Mouse (Mus musculus) myocyte (in vitro differentiated cells): Measurements from ENCODE around the gene Krt71.

Experiments
- CEBPB ChIP-seq: IDR thresholded peaks from 2 replicates; pipeline ENCODE4 v1.6.1; 2011; ENCODE audit warnings: mild to moderate bottlenecking, moderate library complexity; ENCODE audit not compliant: poor library complexity, insufficient read depth, severe bottlenecking
- E2F4 ChIP-seq: IDR thresholded peaks from one replicate; pipeline ENCODE4 v1.6.1; 2011; ENCODE audit warnings: mild to moderate bottlenecking, control low read depth, moderate library complexity; ENCODE audit not compliant: insufficient read depth
- MAX ChIP-seq: IDR thresholded peaks from one replicate; pipeline ENCODE4 v1.6.1; 2011; ENCODE audit warnings: low read depth, mild to moderate bottlenecking, control low read depth
- MYOD1 ChIP-seq, 3 experiments: IDR thresholded peaks; one replicate each; pipeline ENCODE4 v1.6.1; 2011; ENCODE audit warnings: control low read depth in 2 of 3, low read depth in 2 of 3, mild to moderate bottlenecking in 2 of 3, moderate library complexity in 1 of 3; ENCODE audit not compliant: insufficient read length in 2 of 3, control insufficient read depth in 1 of 3
- MYOG ChIP-seq, 3 experiments: IDR thresholded peaks; one replicate each; pipeline ENCODE4 v1.6.1; 2011; ENCODE audit warnings: control low read depth in 2 of 3, low read depth in 2 of 3, mild to moderate bottlenecking in 2 of 3; ENCODE audit not compliant: insufficient read length in 2 of 3, control insufficient read depth in 1 of 3, insufficient read depth in 1 of 3
- POLR2A ChIP-seq: IDR thresholded peaks from one replicate; pipeline ENCODE4 v1.6.1; 2011; ENCODE audit warnings: low read depth, mild to moderate bottlenecking, control low read depth, moderate library complexity; ENCODE audit not compliant: insufficient read length
- POLR2AphosphoS2 ChIP-seq: IDR thresholded peaks from one replicate; pipeline ENCODE4 v1.6.1; 2011; ENCODE audit warnings: low read depth, control low read depth; ENCODE audit not compliant: insufficient read length
- REST ChIP-seq: IDR thresholded peaks from one replicate; pipeline ENCODE4 v1.6.1; 2011; ENCODE audit warnings: mild to moderate bottlenecking, control low read depth, moderate library complexity; ENCODE audit not compliant: insufficient read depth, insufficient read length
- SRF ChIP-seq: IDR thresholded peaks from one replicate; pipeline ENCODE4 v1.6.1; 2011; ENCODE audit warnings: low read depth; ENCODE audit not compliant: control insufficient read depth, insufficient read length
- TCF12 ChIP-seq: IDR thresholded peaks from one replicate; pipeline ENCODE4 v1.6.1; 2011; ENCODE audit warnings: mild to moderate bottlenecking, control low read depth; ENCODE audit not compliant: poor library complexity, insufficient read depth, severe bottlenecking
- TCF3 ChIP-seq: IDR thresholded peaks from one replicate; pipeline ENCODE4 v1.6.1; 2011; ENCODE audit warnings: low read depth, control low read depth; ENCODE audit not compliant: insufficient read length
- USF1 ChIP-seq: IDR thresholded peaks from one replicate; pipeline ENCODE4 v1.6.1; 2011; ENCODE audit warnings: low read depth, mild to moderate bottlenecking, control low read depth, moderate library complexity

- TF ChIP-seq POLR2A (no peak), MAX (no peak), USF1 (no peak), E2F4 (no peak), REST (no peak), POLR2AphosphoS2 (no peak), CEBPB (no peak), TCF12 (no peak), SRF (no peak), MYOD1 (IDR thresholded peaks at IDR 0.05; ENCODE audit: control insufficient read depth in 1 of 3, insufficient read length in 2 of 3, low read depth in 2 of 3) (no peak), MYOG (IDR thresholded peaks at IDR 0.05; ENCODE audit: control insufficient read depth in 1 of 3, insufficient read depth in 1 of 3, insufficient read length in 2 of 3, low read depth in 2 of 3) (no peak), TCF3 (no peak)
Measured at GRCm38 (mm10) chr15:101715831-101716230, 27.1 kb downstream of the Krt71 start.
